Mouse (Mus musculus): ENCODE measurements at regions not wholly inside any gene's neighbourhood (a gene's known extent, or its start where the extent isn't known, plus 50 kb on each side); places are given as distances from the start of the nearest gene placed in this dataset.

GRCm38 (mm10) chr3:143007047-143007446 lies 125.2 kb upstream of the Pkn2 start:
- Histone ChIP-seq H3K4me3 (ENCODE audit: low read depth, low read length) (no peak overlapping the region), H3K9ac (replicated peaks; ENCODE audit: low read depth, low read length) (no peak overlapping the region), H3K27me3 (ENCODE audit: control insufficient read depth, insufficient read depth, low read length) (no peaks in the 10 kb centered on the region), H3K9me3 (ENCODE audit: control insufficient read depth, low read length) (no peaks in the 10 kb centered on the region), H3K4me1 (ENCODE audit: control insufficient read depth, insufficient read depth, low read length) (no peaks in the 10 kb centered on the region), H3K36me3 (ENCODE audit: control insufficient read depth, insufficient read depth, low read length) (no peaks in the 10 kb centered on the region), H3K27ac (ENCODE audit: low read depth, low read length) (no peak overlapping the region), H3K4me2 (ENCODE audit: low read depth, low read length) (no peak overlapping the region)
- no peak for ATAC-seq (ENCODE audit: low read depth)
- WGBS, result 90% methylated on average over 3 of the region's 3 CpGs

- Histone ChIP-seq H3K27ac (ENCODE audit: low read depth, low read length) (no peak overlapping the region), H3K9me3 (ENCODE audit: control insufficient read depth, low read length) (no peaks in the 10 kb centered on the region), H3K27me3 (ENCODE audit: control insufficient read depth, insufficient read depth, low read length) (no peaks in the 10 kb centered on the region), H3K4me2 (ENCODE audit: low read depth, low read length) (no peak overlapping the region), H3K4me3 (ENCODE audit: low read depth, low read length) (no peak overlapping the region), H3K9ac (replicated peaks; ENCODE audit: low read depth, low read length) (no peak overlapping the region), H3K4me1 (ENCODE audit: control insufficient read depth, insufficient read depth, low read length) (no peaks in the 10 kb centered on the region), H3K36me3 (ENCODE audit: control insufficient read depth, insufficient read depth, low read length) (no peaks in the 10 kb centered on the region)
- no peak for ATAC-seq (ENCODE audit: low read depth)
- WGBS, result 49% methylated on average over 5 of the region's 5 CpGs
These were observed 120.1 kb upstream of the Pkn2 start for GRCm38 (mm10) chr3:143001952-143002351.

GRCm38 (mm10) chr3:142995981-142996743 lies 114.4 kb upstream of the Pkn2 start:
- H3K27ac ChIP-seq (ENCODE audit: low read depth, low read length), result no peak overlapping the region
- no peaks in the 10 kb centered on the region for H3K9me3 ChIP-seq (ENCODE audit: control insufficient read depth, low read length)
- WGBS, result 62% methylated on average over 3 of the region's 3 CpGs

GRCm38 (mm10) chr3:142984547-142984946 lies 102.7 kb upstream of the Pkn2 start:
- H3K27ac ChIP-seq (ENCODE audit: low read depth, low read length), result no peak overlapping the region
- H3K4me2 ChIP-seq (ENCODE audit: low read depth, low read length), result no peak overlapping the region
- ATAC-seq (ENCODE audit: low read depth), result no peak

More at GRCm38 (mm10) chr3:142995981-142996743, 114.4 kb upstream of the Pkn2 start:
- Histone ChIP-seq H3K4me2 (ENCODE audit: low read depth, low read length) (no peak overlapping the region), H3K4me3 (ENCODE audit: low read depth, low read length) (no peak overlapping the region), H3K36me3 (ENCODE audit: control insufficient read depth, insufficient read depth, low read length) (no peaks in the 10 kb centered on the region), H3K27me3 (ENCODE audit: control insufficient read depth, insufficient read depth, low read length) (no peaks in the 10 kb centered on the region), H3K4me1 (ENCODE audit: control insufficient read depth, insufficient read depth, low read length) (no peaks in the 10 kb centered on the region), H3K9ac (replicated peaks; ENCODE audit: low read depth, low read length) (no peak overlapping the region)
- no peak for ATAC-seq (ENCODE audit: low read depth)

GRCm38 (mm10) chr3:142981221-142981620 lies 99.4 kb upstream of the Pkn2 start:
- no peak overlapping the region for H3K4me3 ChIP-seq (ENCODE audit: low read depth, low read length)
- ATAC-seq (ENCODE audit: low read depth), result no peak
- H3K36me3 ChIP-seq (ENCODE audit: control insufficient read depth, insufficient read depth, low read length), result no peaks in the 10 kb centered on the region
- H3K9me3 ChIP-seq (ENCODE audit: control insufficient read depth, low read length), result no peaks in the 10 kb centered on the region
- no peak overlapping the region for H3K27ac ChIP-seq (ENCODE audit: low read depth, low read length)
- no peak overlapping the region for H3K4me2 ChIP-seq (ENCODE audit: low read depth, low read length)
- H3K4me1 ChIP-seq (ENCODE audit: control insufficient read depth, insufficient read depth, low read length), result 0 out of 2 replicates have a peak, but pooled peaks cover 2% of the 10 kb centered on the region
- H3K27me3 ChIP-seq (ENCODE audit: control insufficient read depth, insufficient read depth, low read length), result no peaks in the 10 kb centered on the region
- H3K9ac ChIP-seq (replicated peaks; ENCODE audit: low read depth, low read length), result no peak overlapping the region
- WGBS, result 78% methylated on average over 3 of the region's 3 CpGs

More at GRCm38 (mm10) chr3:142984547-142984946, 102.7 kb upstream of the Pkn2 start:
- H3K4me1 ChIP-seq (ENCODE audit: control insufficient read depth, insufficient read depth, low read length), result no peaks in the 10 kb centered on the region
- H3K36me3 ChIP-seq (ENCODE audit: control insufficient read depth, insufficient read depth, low read length), result no peaks in the 10 kb centered on the region
- no peaks in the 10 kb centered on the region for H3K9me3 ChIP-seq (ENCODE audit: control insufficient read depth, low read length)
- no peak overlapping the region for H3K9ac ChIP-seq (replicated peaks; ENCODE audit: low read depth, low read length)
- WGBS, result 92% methylated on average over 5 of the region's 5 CpGs
- H3K4me3 ChIP-seq (ENCODE audit: low read depth, low read length), result no peak overlapping the region
- H3K27me3 ChIP-seq (ENCODE audit: control insufficient read depth, insufficient read depth, low read length), result no peaks in the 10 kb centered on the region

GRCm38 (mm10) chr3:142979161-142979560 lies 97.4 kb upstream of the Pkn2 start:
- H3K4me1 ChIP-seq (ENCODE audit: control insufficient read depth, insufficient read depth, low read length), result 0 out of 2 replicates have a peak, but pooled peaks cover 2% of the 10 kb centered on the region
- H3K4me2 ChIP-seq (ENCODE audit: low read depth, low read length), result no peak overlapping the region
- ATAC-seq (ENCODE audit: low read depth), result no peak
- no peaks in the 10 kb centered on the region for H3K36me3 ChIP-seq (ENCODE audit: control insufficient read depth, insufficient read depth, low read length)
- WGBS, result 31% methylated on average over 4 of the region's 4 CpGs
- H3K27me3 ChIP-seq (ENCODE audit: control insufficient read depth, insufficient read depth, low read length), result no peaks in the 10 kb centered on the region
- no peak overlapping the region for H3K9ac ChIP-seq (replicated peaks; ENCODE audit: low read depth, low read length)
- no peak overlapping the region for H3K4me3 ChIP-seq (ENCODE audit: low read depth, low read length)
- no peaks in the 10 kb centered on the region for H3K9me3 ChIP-seq (ENCODE audit: control insufficient read depth, low read length)
- H3K27ac ChIP-seq (ENCODE audit: low read depth, low read length), result no peak overlapping the region

- H3K4me2 ChIP-seq (ENCODE audit: low read depth, low read length), result no peak overlapping the region
- no peaks in the 10 kb centered on the region for H3K27me3 ChIP-seq (ENCODE audit: control insufficient read depth, insufficient read depth, low read length)
- no peaks in the 10 kb centered on the region for H3K36me3 ChIP-seq (ENCODE audit: control insufficient read depth, insufficient read depth, low read length)
- no peak overlapping the region for H3K4me3 ChIP-seq (ENCODE audit: low read depth, low read length)
- ATAC-seq (ENCODE audit: low read depth), result no peak
- no peak overlapping the region for H3K27ac ChIP-seq (ENCODE audit: low read depth, low read length)
- WGBS, result 66% methylated on average over 7 of the region's 7 CpGs
- H3K9me3 ChIP-seq (ENCODE audit: control insufficient read depth, low read length), result no peaks in the 10 kb centered on the region
- no peak overlapping the region for H3K9ac ChIP-seq (replicated peaks; ENCODE audit: low read depth, low read length)
- H3K4me1 ChIP-seq (ENCODE audit: control insufficient read depth, insufficient read depth, low read length), result 0 out of 2 replicates have a peak, but pooled peaks cover 2% of the 10 kb centered on the region
These were observed 95.0 kb upstream of the Pkn2 start for GRCm38 (mm10) chr3:142976519-142977394.

- Histone ChIP-seq H3K4me3 (ENCODE audit: low read depth, low read length) (no peak overlapping the region), H3K27ac (ENCODE audit: low read depth, low read length) (no peak overlapping the region), H3K9me3 (ENCODE audit: control insufficient read depth, low read length) (no peaks in the 10 kb centered on the region), H3K4me1 (ENCODE audit: control insufficient read depth, insufficient read depth, low read length) (0 out of 2 replicates have a peak, but pooled peaks cover 2% of the 10 kb centered on the region), H3K4me2 (ENCODE audit: low read depth, low read length) (no peak overlapping the region), H3K36me3 (ENCODE audit: control insufficient read depth, insufficient read depth, low read length) (no peaks in the 10 kb centered on the region), H3K9ac (replicated peaks; ENCODE audit: low read depth, low read length) (no peak overlapping the region), H3K27me3 (ENCODE audit: control insufficient read depth, insufficient read depth, low read length) (no peaks in the 10 kb centered on the region)
- no peak for ATAC-seq (ENCODE audit: low read depth)
- WGBS, result 90% methylated on average over 8 of the region's 8 CpGs
These were observed 93.8 kb upstream of the Pkn2 start for GRCm38 (mm10) chr3:142975606-142976005.

GRCm38 (mm10) chr3:142969501-142969900 lies 87.7 kb upstream of the Pkn2 start:
- H3K9me3 ChIP-seq (ENCODE audit: control insufficient read depth, low read length), result no peaks in the 10 kb centered on the region
- no peak for ATAC-seq (ENCODE audit: low read depth)
- no peak overlapping the region for H3K4me2 ChIP-seq (ENCODE audit: low read depth, low read length)
- H3K27me3 ChIP-seq (ENCODE audit: control insufficient read depth, insufficient read depth, low read length), result no peaks in the 10 kb centered on the region
- no peak overlapping the region for H3K27ac ChIP-seq (ENCODE audit: low read depth, low read length)
- H3K36me3 ChIP-seq (ENCODE audit: control insufficient read depth, insufficient read depth, low read length), result no peaks in the 10 kb centered on the region
- 67% methylated on average over 2 of the region's 2 CpGs for WGBS
- no peaks in the 10 kb centered on the region for H3K4me1 ChIP-seq (ENCODE audit: control insufficient read depth, insufficient read depth, low read length)
- H3K4me3 ChIP-seq (ENCODE audit: low read depth, low read length), result no peak overlapping the region
- no peak overlapping the region for H3K9ac ChIP-seq (replicated peaks; ENCODE audit: low read depth, low read length)

Data from neural tube, embryonic 14.5 days (tissue).